Mouse (Mus musculus): ENCODE data around the gene Rpsa. TPM values are rescaled to one million over a fixed set of nuclear protein-coding genes. Genes with fewer than 3 reads are reported as not detected.
A peak's percentile ranks its signal among the peaks of the same experiment; 100 is the strongest.

The Rpsa gene
- total and polyA plus RNA-seq, 3 experiments: 726 to 4,532 (median 1,827) TPM

- peak; percentile 97 for TF ChIP-seq TCF12 (IDR thresholded peaks at IDR 0.05; ENCODE audit: low read depth, low read length)
- peak; percentile 42 to 64; a peak in 1 of 4 replicates for TF ChIP-seq POLR2A (IDR thresholded peaks at IDR 0.05; ENCODE audit: control insufficient read depth in 1 of 2, insufficient read depth in 1 of 2, low read depth in 1 of 2, low read length in 2 of 2, poor library complexity in 1 of 2)
Observed at GRCm38 (mm10) chr9:120115580-120115979, 11.9 kb upstream of the Rpsa start (continued).

- no peaks in the 10 kb centered on the region for H3K9me3 ChIP-seq (replicated peaks; ENCODE audit: insufficient read depth, low read length)
- DNase-seq (ENCODE audit: low read depth, low spot score): peak; percentile 89
- H3K27ac ChIP-seq (ENCODE audit: control insufficient read depth, low read depth, low read length): peak overlapping the region; percentile 99
- H3K4me3 ChIP-seq (ENCODE audit: control insufficient read depth in 1 of 2, insufficient read depth in 1 of 2, low read depth in 2 of 2, low read length in 2 of 2): peak overlapping the region; percentile 53 to 61
- H3K27me3 ChIP-seq (ENCODE audit: control insufficient read depth in 1 of 2, insufficient read depth in 2 of 2, low read length in 2 of 2): no peaks in the 10 kb centered on the region
- H3K9ac ChIP-seq (ENCODE audit: control insufficient read depth, low read depth, low read length, poor library complexity, severe bottlenecking): peak overlapping the region; percentile 73
- TF ChIP-seq GATA1 (IDR thresholded peaks at IDR 0.05; ENCODE audit: low read depth, low read length): peak; percentile 62; the same call in 1 of the 2 replicates
- TF ChIP-seq MAX (IDR thresholded peaks at IDR 0.05; ENCODE audit: low read length): peak; percentile 64; the same call in 1 of the 2 replicates
- peak; percentile 60; the same call in 1 of the 2 replicates for TF ChIP-seq RCOR1 (IDR thresholded peaks at IDR 0.05; ENCODE audit: low read depth, low read length)
- TF ChIP-seq TAL1 (IDR thresholded peaks at IDR 0.05; ENCODE audit: low read length): peak; percentile 58; the same call in 1 of the 2 replicates
- TF ChIP-seq MAZ (IDR thresholded peaks at IDR 0.05; ENCODE audit: low read depth, low read length): peak; percentile 46; the same call in 1 of the 2 replicates
- TF ChIP-seq POLR2AphosphoS2 (IDR thresholded peaks at IDR 0.05; ENCODE audit: low read length): no peak; the same call in 1 of the 2 replicates
- no peak for TF ChIP-seq UBTF (IDR thresholded peaks at IDR 0.05; ENCODE audit: borderline replicate concordance, insufficient read depth, low read depth, low read length)
- TF ChIP-seq TCF12 (IDR thresholded peaks at IDR 0.05; ENCODE audit: low read depth, low read length): peak; percentile 85
- TF ChIP-seq TBP (IDR thresholded peaks at IDR 0.05; ENCODE audit: low read depth, low read length): peak; percentile 80
- TF ChIP-seq POLR2A (IDR thresholded peaks at IDR 0.05; ENCODE audit: control insufficient read depth in 1 of 2, insufficient read depth in 1 of 2, low read depth in 1 of 2, low read length in 2 of 2, poor library complexity in 1 of 2): peak in 1 of 2 experiments; percentile 37; a peak in 1 of 4 replicates
- 0 out of 2 replicates have a peak, but pooled peaks have one; percentile 27 for TF ChIP-seq ZMIZ1 (IDR thresholded peaks at IDR 0.05; ENCODE audit: low read depth, low read length)
- TF ChIP-seq KAT2A (conservative IDR thresholded peaks at IDR 0.05; ENCODE audit: low read depth, low read length): 0 out of 2 replicates have a peak, but pooled peaks have one; percentile 27
- TF ChIP-seq ETS1 (IDR thresholded peaks at IDR 0.05; ENCODE audit: low read depth, low read length): peak; percentile 94
- peak; percentile 32; the same call in 1 of the 2 replicates for TF ChIP-seq BHLHE40 (IDR thresholded peaks at IDR 0.05; ENCODE audit: borderline replicate concordance, low read depth, low read length)
- no peak; the same call in 1 of the 2 replicates for TF ChIP-seq NELFE (IDR thresholded peaks at IDR 0.05; ENCODE audit: low read depth, low read length)
- TF ChIP-seq MYC (IDR thresholded peaks at IDR 0.05; ENCODE audit: low read depth, low read length): peak; percentile 51; the same call in 1 of the 2 replicates
- peak; percentile 75 for TF ChIP-seq MXI1 (IDR thresholded peaks at IDR 0.05; ENCODE audit: low read depth, low read length)
- peak; percentile 76 for TF ChIP-seq SIN3A (IDR thresholded peaks at IDR 0.05; ENCODE audit: low read length)
- no peak for TF ChIP-seq CHD2 (IDR thresholded peaks at IDR 0.05; ENCODE audit: low read length)
- TF ChIP-seq ELF1 (IDR thresholded peaks at IDR 0.05; ENCODE audit: low read depth, low read length): peak; percentile 33; the same call in 1 of the 2 replicates
- TF ChIP-seq EP300 (IDR thresholded peaks at IDR 0.05; ENCODE audit: low read depth in 1 of 2, low read length in 2 of 2): peak; percentile 68 to 79; a peak in 3 of 4 replicates
- peak; percentile 38; the same call in 1 of the 2 replicates for TF ChIP-seq USF1 (IDR thresholded peaks at IDR 0.05; ENCODE audit: low read depth, low read length)
- TF ChIP-seq POLR2AphosphoS5 (IDR thresholded peaks at IDR 0.05; ENCODE audit: borderline replicate concordance, low read depth, low read length): no peak
- TF ChIP-seq MYB (IDR thresholded peaks at IDR 0.05; ENCODE audit: low read depth, low read length): no peak
- H3K4me1 ChIP-seq (ENCODE audit: control insufficient read depth in 1 of 2, insufficient read depth in 2 of 2, low read length in 2 of 2): peaks cover 21 to 43% of the 10 kb centered on the region in 2 experiments
- H3K79me2 ChIP-seq (ENCODE audit: control insufficient read depth, insufficient read depth, low read length, poor library complexity): peaks cover 39% of the 10 kb centered on the region
- peaks cover 10 to 42% of the 10 kb centered on the region in 2 experiments for H3K36me3 ChIP-seq (ENCODE audit: control insufficient read depth in 1 of 2, insufficient read depth in 2 of 2, low read length in 2 of 2)
Observed at GRCm38 (mm10) chr9:120116184-120116624, 11.3 kb upstream of the Rpsa start.
